Mouse (Mus musculus): ENCODE results near the gene Senp8.

DNA sequence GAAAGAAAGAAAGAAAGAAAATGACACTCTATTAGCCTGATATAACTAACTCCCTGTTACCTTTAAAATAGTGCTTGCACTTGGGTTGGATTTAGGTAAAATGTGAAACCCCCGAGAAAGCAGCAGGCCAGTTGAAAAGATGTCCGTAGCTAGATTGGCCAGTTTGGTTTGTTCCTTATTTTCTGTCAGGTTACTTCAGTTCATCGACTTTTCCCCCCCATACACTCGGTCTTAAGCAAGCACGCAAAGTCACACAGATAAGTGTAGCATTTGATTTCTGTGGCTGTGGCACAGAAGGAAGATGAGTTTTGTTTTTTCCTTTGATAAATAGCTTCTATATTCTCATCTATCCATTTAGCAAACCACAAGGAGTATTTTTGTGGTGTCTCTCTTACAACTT is 19.4 kb downstream of the Senp8 start:
- TF ChIP-seq GATA1 (IDR thresholded peaks at IDR 0.05; ENCODE audit: low read length) (no peak), TAL1 (IDR thresholded peaks at IDR 0.05; ENCODE audit: low read length) (no peak)

Measured in erythroblast, embryonic 14.5 days (primary cell).